Mouse (Mus musculus): ENCODE results near the gene Gripap1.

- no peak for TF ChIP-seq POLR2A (IDR thresholded peaks at IDR 0.05; ENCODE audit: extremely low read depth, insufficient read depth, low read length)
- TF ChIP-seq CTCF (IDR thresholded peaks at IDR 0.05; ENCODE audit: low read depth, low read length), result no peak
These were observed 39.0 kb upstream of the Gripap1 start, which contains the start of gene Ccdc120 for GRCm38 (mm10) chrX:7750432-7751116.
